Mouse (Mus musculus) urinary bladder, postnatal 25 days (tissue): ENCODE data around the gene 9930021J03Rik.

Experiments used
- DNase-seq: peaks from one replicate; pipeline ENCODE4 v3.0.0; 2022; ENCODE audit warnings: low spot score

9930021J03Rik gene

DNA sequence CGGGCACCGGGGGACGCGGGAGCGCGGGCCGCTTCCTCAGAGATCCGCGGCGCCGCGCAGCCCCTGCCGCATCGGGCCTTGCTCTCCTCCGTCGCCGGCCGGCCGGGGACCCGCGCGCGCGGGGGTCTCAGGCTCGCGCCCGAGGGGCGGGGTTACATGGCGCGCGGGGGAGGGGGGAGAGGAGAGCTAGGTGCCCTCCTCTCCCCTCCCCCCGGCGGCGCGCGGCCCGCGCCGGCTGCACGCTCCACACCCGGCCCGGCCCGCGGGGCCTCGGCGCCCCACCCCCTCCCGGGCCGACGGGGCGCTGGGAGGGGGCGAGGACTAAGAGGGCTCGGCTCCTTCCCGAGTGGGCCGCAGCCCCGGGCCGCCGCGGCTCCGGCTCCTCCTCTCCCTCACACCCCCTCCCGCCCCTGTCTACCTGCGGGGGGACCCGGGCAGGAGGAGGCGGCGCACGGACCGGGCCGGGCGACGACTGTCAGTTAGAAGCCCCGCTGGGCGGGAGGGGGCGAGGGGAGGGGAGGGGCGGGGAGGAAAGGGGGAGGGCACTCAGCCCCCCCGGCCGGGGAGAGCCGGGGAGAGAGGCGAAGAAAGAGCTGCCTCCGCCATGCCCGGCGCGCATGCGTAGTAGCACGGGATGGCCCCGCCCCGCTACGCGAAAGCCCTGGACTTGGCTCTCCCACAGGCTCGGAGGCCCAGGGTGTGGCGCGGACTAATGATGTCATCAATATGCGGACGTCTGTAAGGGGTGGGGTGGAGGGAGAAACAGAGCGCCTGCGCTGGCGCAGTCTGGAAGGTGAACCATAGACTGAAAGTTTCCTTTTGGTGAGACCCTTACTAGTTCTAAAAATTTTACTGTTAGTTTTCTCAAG, at the start of gene 9930021J03Rik:
9930021J03Rik (minus strand) TSS at position 73 of the 869 bp plus-strand sequence.
- peak; percentile 98 for DNase-seq

DNA sequence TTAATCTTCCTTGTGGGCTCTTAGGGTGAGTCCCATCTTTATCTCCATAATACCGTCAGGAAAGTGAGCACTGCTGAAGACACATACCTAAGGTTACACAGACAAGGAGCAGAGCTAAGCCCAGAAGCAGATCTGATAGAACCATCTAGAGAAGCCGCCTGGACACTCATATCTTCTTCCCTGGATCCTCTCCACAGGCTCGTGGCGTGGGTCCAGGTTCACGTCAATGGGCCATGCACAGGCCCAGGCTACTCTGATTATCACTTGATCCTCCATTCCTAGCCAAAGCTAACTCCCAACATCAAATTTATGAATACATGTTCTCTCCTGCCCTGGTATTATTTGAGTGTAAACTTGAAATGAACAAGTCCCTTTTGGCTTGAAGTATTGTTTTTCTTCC, 47.9 kb upstream of the 9930021J03Rik start:
- no peak for DNase-seq

DNA sequence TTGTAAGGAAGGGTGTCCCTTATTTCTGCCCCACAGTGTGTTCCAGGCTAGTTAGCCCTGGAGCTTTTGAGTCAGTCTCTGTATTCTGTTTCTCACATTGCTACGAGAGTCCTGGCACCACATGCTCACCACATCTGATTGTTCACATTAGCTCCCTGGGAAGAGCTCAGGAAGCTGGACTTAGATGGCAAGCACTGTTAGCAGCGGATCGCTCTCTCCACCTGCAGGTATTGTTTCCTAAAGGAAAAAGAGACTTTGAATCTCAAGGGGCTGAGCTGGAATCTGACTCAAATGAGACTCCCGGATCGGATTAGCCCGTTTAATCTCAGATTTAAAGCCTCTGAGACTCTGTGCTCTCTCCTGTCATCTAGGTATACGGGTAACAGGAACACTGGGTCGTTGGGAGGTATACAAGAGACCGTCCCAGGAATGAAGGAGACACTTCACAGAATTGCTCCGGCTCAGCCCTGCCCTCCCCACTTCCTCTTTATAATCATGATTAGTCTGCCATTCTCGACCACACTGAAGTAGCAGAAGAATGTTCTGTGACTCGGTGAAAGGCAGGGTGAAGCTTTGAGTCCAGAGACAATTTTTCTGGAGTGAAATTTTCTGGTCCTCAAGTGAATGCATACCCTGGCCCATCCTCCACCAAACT, 45.4 kb upstream of the 9930021J03Rik start:
- no peak for DNase-seq

DNA sequence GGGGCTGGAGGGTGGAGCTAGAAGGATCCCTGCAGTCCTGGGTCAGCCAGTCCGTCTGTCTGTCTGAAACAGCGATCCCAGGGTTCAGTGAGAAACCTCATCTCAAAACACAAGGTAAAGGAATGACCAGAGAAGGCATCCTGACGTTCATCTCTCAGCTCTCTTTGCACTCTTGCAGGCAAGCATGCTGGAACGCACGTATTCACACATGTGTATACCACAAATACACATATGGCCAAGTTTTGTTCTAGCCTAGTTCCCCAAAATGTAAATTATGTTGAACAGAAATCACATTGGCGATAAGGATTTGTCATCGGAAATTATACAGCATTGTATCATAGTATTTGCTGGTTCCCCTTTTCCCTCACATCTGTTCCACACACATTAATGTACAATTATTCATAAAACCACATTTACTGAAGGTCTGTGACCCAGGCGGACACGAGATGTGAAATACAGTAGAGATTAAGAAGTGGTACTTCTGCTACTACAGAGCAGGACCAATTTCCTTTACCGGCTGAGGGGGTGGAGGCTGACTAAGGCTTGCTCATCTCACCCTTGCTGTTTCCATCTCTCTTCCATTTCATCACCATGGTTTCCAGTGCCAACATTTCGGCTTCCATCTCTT, 44.2 kb upstream of the 9930021J03Rik start:
- DNase-seq: no peak

DNA sequence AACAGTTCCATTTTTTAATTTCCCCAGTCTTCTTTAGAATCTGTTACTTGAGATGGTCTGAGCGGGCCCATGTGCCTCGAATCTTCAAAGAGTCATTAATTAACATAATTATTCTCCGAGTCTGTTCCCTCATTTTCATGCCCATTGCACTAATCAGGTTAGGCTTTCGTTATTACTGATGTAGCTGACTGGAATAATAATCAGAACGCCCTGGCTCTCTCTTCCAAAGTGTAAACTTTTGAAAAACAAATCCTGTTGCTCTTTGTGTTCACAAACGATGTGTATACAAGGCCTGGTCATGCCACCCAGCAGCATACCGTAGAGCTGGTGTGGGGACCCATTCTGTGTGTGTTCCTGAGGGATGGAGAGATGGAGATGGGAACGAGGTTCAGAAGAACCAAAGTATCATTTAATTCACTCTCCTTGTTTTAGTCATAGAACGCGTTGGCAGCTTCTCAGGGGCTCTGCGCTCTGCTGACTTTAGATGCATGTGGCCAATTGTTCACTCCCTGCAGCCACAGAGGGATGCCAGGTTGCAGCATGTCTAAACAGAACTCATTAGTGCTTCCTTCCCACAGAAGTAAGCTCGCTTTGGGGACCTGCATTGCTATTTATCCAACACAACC, 38.4 kb upstream of the 9930021J03Rik start:
- no peak for DNase-seq

DNA sequence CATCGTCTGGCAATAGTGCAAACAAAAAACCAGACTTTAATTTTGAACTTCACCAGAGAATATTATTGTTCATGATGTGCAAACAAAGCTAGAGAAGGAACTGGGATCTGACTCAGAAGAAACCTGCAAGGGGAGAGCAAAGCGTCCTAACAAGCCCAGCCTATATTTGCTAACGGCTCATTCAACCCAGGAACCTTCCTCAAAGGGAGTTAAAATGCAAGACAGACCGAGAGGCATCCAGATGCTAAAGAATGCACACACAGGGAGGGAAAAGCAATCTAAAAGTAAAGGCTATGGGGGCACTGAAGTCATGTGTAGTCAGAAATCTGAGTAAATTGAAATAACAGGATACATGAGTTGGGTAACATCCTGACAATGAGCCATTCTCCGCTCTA, 37.8 kb upstream of the 9930021J03Rik start:
- no peak for DNase-seq

DNA sequence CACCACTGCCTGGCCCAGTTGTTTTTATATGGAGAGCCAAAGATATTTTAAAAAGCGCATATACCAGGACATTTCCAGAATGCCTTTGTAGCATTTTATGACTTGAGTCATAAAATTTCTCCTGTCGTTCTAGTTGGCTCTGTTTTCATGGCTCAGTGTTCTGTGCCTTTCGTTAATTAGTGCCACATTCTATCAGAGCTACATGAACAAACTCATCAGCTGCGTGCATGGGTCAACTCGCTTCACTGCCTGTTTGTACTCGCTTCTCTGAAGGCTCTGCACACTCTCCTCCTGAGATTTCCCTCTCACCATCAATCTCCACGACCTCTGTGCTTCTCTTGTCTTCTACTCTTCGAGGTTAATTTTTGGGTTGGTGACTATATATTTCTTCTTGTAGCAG, 37.2 kb upstream of the 9930021J03Rik start:
- no peak for DNase-seq

DNA sequence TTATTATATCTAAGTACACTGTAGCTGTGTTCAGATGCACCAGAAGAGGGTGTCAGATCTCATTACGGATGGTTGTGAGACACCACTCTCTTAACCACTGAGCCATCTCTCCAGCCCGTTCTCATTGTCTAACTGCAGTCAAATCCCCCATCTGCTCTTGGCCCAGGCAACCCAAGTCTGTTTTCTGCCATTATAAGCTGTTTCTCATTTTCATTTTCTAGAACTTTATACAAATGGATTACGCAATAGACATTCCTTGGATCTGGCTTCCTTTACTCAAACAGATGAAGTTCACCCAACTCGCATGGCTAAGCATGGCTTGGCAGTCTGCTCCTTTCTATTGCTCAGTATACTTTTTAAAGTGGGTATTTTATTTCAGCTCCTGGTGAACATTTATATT, 34.9 kb upstream of the 9930021J03Rik start:
- no peak for DNase-seq

DNA sequence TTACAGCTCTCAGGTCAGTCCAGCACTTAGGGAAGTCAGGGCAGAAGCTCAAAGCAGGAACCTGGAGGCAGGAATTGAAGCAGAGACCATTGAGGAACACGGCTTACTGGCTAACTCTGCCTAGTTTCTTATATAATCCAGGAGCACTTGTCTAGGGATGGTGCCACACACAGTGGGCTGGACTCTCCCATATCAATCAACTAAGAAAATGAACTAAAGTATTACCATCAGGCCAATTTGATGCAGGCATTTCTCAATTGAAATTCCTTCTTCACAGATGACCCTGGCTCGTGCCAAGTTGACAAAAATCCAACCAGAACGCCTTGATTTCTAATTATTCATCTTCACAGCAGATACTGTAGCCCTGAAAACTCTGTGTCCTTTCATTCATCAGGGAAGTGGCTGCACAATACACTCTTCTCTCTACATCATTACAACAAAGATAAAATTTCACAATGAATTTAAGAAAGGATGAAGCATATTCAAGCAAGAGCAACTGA, 32.9 kb upstream of the 9930021J03Rik start:
- no peak for DNase-seq

DNA sequence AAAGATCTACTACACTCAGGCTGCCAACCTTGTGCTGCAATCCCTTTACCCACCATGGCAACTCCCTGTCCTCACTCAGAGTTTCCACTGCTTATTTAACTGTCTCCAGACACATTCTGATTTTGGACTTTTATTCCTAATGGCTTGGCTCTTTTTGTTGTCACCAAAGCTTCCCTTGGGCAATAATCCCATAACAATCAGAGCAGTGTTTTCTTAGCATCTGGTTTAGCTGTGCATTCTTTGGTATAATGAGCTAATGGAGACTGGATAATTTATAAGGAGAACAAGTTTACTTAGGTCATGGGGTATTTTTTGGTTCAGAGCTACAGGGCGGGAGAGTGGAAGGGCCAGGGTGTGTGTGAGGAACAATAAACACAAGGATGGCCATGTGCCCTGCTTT, 32.4 kb upstream of the 9930021J03Rik start:
- DNase-seq: no peak

DNA sequence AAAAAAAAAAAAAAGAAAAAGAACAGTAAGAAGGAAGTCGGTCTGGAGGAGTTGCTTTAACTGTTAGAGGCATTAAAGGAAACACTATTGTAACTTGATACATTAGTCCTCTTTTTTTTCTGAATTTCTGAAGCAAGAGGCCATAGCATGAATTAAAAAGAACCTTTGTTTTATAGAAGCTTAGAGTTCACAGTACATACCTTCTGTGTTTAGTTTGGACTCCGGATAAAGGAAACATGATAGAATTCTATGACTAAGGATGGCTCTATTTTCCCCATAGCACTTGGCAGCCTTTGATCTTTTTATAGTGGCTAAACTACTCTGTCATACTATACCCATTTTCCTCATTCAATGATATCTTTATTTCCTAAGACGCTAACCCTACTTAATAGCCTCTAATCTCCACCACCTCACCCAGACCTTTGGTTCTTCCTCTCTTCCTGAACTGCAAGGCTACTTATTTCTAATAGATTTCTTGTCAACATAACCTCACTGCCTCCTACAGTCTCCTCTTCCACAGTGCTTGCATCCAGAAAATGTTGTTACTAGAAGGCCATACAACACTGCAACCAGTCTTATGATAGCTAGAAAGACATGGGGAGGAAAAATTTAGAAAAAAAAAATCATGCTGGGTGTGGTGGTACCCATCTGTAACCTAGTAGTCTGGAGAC, 29.7 kb upstream of the 9930021J03Rik start:
- DNase-seq: no peak

DNA sequence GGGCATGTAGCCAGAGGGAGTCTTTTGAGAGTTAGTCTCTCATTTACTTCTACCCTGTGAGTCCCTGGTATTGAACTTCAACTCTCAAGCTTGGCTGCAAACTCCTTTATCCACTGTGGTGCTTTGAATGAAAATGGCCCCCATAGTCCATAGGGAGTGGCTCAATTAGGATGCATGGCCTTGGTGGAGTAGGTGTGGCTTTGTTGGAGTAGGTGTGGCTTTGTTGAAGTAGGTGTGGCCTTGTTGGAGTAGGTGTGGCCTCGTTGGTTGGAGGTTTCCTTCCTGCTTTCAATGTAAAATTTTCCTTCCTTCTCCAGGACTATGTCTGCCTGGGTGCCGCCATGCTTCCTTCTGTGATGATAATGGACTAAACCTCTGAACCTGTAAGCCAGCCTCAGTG, 25.1 kb upstream of the 9930021J03Rik start:
- no peak for DNase-seq

DNA sequence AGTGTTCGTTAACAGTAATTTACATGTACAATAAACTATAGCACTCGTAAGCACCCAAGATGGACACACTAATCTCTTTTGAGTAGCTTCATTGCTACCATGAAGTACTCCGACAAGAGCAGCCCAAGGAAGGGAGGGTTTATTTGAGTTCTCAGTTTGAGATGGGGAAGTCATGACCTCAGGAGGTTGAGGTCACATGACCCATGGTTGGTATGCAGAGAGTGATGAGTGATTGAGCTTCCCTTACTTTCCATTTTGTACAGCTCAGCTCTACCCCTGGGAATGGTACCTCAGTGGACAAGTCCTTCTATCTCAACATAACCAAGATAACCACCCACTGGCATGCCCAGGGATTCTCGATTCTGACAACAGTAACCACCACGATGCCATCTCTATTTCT, 22.8 kb upstream of the 9930021J03Rik start:
- DNase-seq: no peak

DNA sequence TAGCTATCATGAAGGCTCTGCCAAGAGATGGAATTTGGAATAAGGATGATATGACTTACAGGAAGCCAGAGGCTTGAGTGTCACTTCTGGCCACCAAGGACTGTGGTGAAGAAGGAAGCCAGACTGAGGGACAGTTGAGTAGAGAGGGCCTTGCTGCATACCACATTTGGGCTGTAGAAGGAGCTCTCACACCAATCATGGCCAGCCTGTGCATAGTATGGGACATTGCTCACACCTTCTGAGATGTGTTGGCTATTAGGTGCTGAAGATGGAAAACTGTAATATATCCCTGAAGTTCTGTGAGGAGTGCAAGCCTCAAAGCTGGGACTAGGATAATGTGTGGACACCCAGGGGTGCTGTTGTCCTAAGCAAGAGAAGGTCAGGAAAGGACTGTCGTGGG, 20.9 kb upstream of the 9930021J03Rik start:
- DNase-seq: peak; percentile 15

DNA sequence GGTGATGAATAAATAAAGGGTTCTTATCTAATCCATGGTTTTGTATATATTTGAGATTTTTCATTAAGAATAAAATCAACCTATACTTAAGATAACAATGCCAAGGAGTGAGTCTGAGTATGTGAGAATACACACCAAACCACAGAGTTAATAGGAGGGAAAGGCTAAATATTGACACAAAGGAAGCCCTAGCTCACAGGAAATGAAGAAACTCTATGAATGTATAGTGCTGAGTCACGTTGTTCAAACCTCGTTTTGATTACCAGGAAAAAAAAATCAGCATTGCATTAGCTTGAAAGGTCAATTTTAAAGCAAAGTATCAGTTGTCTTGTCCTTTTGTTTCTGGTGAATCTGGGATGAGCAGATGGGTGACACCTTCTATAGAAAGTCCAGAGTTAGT, 19.2 kb upstream of the 9930021J03Rik start:
- no peak for DNase-seq

DNA sequence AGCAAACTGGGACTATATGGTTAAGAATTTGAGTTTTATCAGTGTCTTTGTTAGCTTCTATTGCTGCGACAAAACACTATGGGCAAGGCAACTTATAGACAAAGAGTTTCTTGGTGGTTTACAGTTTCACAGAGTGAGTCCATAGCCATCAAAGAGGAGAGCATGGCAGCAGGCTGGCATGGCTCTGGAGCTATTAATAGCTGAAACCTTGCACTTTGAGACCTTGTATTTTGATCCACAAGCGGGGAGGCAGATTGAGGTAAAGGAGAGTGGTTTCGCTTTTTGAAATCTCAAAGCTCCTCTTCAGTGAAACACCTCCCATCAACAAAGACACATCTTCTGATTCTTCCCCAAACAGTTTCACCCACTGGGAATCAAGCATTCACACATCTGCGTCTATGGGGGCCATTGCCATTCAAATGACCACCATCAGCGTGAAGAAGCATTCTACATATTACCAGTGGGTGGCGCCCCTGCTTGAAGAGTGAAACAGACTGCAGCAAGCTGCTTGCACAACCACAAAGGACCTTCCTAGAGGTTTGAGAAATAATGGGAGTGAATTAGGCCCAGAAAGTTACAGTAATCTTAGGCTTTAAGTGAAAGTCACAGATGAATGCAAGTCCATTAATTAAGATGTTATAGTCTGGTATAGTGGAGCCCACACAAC, 18.4 kb upstream of the 9930021J03Rik start:
- DNase-seq: peak; percentile 58

DNA sequence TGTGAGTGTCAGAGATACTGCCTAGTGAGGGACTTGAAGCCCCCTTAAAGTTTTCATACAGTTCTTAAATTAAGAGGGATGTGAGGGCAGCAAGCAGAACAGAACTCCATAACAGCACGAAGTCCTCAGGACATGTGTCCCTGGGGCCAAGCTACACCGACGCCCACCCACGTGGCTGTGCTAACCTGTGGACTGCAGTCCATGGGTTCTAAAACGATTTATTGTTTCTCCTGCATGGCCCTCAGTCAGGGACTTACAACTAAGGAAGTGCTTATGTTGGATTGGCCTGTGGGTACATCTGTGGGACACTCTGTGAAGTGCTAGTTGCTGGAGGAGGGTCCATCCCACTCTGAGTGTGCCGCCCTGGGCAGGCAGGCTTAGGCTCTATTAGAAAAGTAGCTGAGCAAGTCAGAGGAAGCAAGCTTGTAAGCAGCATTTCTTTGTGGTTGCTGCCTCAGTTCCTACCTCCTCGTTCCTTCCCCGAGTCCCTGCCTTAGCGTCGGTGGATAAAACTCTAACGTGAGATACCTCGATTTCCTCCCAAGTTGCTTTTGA, 17.7 kb upstream of the 9930021J03Rik start:
- no peak for DNase-seq

DNA sequence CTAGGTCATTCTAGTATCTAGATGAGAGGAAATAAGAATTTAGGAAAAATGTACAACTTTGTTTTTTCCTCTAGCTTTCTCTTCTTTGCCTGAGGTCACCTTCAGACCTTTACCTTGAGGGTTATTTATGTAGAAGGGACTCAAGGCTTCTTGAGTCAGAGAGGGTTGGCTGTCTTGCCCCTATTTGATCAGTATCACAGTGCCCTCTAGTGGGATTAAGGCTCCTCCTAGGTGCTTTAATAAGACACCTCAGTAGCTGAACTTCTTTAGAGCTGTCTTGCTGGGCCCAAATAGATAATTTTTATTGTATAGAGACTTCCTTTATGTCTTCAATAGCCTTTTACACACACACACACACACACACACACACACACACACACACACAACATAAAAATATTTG, 15.2 kb upstream of the 9930021J03Rik start:
- DNase-seq: peak; percentile 24

DNA sequence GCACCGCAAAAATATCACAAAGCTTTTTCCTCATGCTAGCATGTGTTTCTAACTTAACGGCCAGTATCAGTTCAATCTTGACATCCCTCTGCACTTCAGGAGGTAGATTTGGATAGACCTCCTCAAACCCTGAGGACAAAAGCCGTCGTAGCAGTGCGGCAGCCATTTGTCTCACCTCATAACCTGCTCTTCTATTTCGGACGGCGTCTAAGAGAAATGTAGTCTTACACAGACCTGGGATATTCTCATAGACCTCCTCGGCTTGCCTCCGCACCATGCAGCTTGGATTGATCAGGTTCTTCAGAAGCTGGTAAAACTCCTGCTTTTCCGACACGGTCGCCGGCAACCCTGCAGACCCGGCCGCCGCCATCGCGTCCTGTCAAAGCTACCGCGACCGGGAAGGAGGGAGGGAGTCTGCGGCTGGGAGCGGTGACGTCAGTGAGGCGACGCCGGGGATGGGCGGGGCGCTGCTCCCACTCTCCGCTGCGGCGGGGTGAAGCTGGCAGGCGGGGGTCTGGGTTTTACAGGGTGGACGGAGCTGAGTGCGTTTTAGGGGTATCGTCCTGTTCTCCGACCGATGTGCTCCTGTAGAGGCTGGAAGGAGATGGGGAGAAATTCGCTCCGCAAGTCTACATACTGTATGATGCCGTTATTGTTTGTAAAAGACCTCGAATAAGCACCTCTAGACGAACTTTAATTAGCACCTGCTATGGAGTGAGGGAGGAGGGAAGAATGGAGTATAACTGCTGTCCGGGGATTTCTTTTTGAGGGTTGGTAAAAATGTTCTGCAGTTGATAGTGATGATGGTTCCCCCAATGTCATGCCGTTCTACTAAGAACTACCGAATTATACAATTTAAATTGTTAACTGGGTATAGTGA, 7.0 kb upstream of the 9930021J03Rik start, which contains the start of gene Ranbp6:
Ranbp6 (minus strand) TSS at position 394 of the 880 bp plus-strand sequence.
- DNase-seq: peak; percentile 91

DNA sequence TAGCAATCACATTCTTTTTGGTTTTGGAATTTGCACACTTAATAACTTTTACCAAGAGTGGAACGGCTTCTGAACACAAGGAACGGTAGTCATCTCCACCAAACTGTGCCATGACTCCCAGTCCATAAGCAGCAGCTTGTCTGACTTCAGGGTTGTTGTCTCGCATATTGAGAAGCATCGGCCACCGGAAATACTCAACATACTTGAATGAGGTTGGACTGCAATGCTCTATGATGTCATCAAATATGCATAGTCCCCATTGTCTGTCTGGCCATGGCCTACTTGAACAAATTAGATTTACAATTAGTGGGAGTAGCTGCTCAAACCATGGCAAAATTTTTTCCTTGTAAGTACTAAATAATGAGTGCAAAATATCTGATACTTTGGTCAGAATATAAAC, 4.2 kb upstream of the 9930021J03Rik start:
- DNase-seq: no peak
